Mouse (Mus musculus) NIH3T3 (cell line): ENCODE measurements around the gene Stat2.
"Not testable (repeated sequence)": the region's sequence is repeated elsewhere in the genome, so short reads cannot be mapped to it uniquely, and the experiment has no call there.

Experiments used
- DNase-seq: peaks from one replicate; pipeline ENCODE4 v3.0.0-alpha.2; 2012; ENCODE audit warnings: low read depth

Gene Stat2

DNA sequence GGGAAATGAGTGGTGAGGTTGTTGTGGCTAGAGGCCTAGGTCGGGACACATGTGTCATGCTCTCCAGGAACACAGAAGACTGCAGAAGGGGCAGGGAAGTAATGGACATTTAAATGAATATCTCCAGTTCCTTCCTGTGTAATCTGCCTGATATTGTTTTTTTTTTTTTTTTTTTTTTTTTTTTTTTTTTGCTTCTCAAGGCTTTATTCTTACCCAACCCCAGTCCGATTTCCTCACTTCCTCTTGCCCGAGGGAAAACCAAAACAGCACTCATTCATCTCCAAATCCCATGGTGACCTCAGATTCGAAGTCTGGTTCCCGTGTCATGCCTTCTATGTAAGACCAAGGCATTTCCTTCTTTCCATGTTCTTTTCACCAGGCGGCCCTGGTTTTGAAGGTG lies 27.9 kb downstream of the Stat2 start:
- peak; percentile 61 for DNase-seq

DNA sequence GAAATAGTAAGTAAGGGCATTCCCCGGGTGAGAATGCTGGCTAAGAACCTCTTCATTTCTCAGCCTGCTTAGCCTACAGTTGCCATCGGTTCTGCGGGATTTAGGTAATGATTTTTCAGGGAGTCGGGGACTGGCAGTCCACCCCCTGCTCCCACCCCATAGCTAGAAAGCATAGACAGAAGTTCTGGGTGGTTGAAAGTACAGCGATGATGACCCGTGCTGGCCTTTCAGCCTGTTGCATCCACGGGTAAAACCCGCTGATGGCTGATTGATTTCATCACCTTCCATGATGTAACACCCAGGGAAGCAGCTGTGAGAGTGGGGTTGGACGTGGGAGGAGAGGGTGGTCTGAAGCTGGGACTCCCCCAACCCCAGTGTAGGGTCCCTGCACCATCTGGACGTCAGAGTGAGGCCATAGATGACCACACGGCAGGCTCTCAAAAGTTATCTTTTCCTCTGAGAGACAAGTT lies 28.4 kb downstream of the Stat2 start, which contains the start of gene Il23a:
TSS of gene Il23a (minus strand) at position 51 of the 470 bp plus-strand sequence.
- DNase-seq: no peak

DNA sequence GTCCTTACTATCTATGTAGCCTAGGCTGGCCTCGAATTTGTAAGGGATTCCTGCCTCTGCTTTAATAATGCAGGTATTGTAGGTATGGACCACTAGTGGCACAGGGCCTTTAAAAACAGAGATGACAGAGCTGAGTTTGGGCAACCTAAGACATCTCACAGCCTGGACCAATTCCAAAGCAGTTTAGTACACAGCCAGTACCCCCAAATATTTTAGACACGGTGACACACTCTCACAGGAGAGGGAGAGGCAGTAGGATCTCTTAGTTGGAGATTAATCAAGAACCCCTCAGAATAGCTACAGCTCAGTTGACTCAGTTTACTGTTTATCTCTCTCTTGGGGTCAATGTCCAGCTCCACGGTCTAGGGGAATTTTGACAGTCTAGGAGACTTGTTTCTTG lies 32.0 kb downstream of the Stat2 start:
- peak; percentile 37 for DNase-seq

DNA sequence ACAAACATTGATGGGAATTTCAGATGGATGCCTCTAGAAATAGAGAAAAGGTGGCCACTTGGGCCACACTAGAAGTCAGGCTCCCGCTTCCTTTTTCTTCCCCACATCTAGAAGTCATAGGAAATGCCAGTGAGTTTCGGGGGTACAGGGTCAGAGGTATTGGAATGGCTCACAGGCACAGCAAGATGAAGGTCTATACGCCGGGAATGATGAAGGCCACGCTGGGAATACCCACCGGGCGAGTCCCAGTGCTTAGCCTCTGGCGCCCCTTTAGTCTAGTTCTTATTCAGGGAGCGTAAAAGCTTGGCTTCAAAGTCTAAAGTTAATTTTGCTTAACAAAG lies 32.4 kb downstream of the Stat2 start:
- no peak for DNase-seq

DNA sequence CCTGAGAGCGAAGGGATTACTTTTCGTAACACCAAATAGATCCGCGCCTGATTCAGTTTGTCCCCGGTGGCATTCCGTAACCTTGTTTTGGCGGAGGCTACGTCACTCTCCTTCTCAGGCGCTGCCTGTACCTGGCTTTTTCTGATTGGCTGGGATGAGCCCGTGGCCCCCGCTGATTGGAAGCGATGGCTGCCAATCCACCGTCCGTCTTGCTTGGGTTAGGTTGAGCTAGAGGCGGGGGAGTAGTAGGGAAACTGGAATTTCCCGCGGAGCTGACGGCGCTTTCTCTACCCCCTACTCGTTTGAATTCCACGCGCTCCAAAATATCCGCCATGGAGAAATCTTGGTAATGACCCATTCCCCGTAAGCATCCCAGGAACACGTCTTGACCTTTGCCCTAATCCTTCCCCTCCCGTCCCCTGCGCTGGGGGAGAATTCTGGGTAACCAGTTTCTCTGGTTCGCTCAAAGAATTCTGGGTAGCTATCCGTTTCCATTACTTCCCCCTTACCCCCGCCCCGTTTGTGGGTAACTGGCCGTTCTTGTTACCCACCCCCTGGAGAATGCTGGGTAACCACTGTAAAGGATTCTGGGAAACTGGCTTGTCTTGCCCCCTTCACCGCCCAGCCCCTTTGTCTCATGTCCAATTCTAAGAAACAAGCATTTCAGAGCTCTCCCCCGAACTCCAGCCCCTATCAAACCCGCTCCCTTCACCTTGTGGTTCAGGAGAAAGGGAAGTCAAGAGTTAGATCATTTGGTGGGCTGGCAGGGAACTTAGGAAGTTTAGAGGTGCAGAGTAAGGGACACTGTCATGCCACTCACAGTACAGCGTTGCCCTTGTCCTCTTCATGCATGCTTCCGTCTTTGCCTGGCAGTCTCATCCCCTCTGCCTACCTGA lies 33.0 kb downstream of the Stat2 start, which contains the start of gene Pan2:
TSS of gene Pan2 (plus strand) at position 210 of the 896 bp plus-strand sequence.
- peak; percentile 100 for DNase-seq

DNA sequence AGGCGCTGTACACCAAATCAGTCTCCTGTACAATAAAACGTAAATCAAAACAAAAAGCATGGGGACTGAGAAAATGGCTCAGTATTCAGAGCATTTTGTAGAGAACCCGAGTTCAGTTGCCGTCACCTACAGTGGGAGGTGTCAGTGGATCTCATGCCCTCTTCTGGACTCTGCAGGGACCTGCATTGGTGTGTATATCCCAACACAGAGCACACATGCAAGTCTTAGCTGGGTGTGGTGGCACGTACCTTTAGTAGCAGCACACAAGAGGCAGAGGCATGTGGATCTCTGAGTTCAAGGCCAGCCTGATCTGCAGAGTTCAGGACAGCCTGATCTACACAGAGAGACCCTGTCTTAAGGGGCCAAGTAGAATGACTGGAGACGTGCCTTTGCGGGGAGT lies 39.3 kb downstream of the Stat2 start:
- no peak for DNase-seq

DNA sequence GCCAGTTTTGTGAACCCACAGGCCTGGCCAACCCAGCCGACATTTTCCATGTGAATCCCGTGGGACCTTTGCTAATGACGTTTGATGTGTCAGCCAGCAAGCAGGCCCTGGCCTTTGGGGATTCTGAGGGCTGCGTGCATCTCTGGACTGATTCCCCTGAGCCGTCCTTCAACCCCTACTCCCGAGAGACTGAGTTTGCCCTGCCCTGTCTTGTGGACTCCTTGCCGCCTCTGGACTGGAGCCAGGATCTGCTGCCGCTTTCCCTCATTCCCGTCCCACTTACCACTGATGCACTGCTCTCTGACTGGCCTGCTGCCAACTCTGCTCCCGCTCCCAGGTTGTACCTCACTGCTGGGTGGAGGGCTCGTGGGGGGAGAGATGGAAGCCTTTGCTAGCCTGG lies 39.8 kb downstream of the Stat2 start:
- no peak for DNase-seq

DNA sequence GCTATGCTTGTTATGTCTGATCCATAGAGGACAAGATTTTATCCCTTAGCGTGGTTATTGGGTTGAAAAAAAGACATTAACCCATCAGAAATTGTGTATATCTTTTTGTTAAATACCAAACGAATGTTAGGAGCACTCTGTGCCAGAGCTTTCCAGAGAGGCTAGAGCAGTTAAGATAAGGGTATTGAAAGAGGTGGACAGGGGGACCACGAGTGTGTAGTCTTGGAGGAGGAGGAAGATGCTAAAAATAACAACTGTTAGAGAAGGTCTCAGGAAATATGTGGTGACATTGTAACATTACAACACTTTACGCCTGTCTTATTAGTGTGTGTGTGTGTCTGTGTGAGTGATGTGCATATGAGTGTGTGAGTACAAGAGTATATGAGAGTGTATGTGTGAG lies 40.5 kb downstream of the Stat2 start:
- DNase-seq: no peak

DNA sequence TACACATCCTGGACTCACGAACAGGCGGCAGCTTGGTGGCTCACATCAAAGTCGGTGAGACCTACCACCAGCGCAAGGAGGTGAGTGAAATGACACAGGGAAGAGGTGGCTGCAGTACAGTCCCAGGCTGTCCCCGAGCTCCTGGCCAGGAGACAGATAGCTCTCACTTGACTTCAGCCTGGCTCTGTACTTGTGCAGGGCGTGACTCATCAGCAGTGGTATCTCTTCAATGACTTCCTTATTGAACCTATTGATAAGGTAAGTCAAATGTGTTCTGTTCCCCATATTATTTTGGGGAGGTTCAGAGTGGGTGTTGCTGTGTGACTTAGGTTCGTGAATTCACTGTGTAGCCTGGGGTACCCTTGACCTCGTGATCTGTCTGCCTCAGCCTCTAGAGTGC lies 45.2 kb downstream of the Stat2 start:
- DNase-seq: no peak

DNA sequence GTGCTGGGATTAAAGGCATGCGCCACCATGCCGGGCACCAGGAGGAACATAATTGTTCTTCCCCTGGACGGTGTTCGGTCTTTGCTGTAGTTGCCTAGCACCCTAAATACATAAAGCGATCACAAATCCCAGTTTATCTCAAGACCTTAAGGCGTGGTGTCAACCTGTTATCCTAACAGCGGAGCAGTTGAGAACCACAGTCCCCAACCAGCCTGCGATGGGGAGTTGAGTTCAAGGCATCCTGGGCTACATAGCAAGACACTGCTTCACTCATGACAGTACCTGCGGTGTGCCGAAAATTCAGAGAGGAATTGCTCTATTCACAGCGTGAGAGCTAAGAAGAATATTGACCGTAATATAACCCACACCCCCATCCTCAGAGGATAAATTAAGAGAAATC lies 51.3 kb downstream of the Stat2 start:
- DNase-seq: no peak

DNA sequence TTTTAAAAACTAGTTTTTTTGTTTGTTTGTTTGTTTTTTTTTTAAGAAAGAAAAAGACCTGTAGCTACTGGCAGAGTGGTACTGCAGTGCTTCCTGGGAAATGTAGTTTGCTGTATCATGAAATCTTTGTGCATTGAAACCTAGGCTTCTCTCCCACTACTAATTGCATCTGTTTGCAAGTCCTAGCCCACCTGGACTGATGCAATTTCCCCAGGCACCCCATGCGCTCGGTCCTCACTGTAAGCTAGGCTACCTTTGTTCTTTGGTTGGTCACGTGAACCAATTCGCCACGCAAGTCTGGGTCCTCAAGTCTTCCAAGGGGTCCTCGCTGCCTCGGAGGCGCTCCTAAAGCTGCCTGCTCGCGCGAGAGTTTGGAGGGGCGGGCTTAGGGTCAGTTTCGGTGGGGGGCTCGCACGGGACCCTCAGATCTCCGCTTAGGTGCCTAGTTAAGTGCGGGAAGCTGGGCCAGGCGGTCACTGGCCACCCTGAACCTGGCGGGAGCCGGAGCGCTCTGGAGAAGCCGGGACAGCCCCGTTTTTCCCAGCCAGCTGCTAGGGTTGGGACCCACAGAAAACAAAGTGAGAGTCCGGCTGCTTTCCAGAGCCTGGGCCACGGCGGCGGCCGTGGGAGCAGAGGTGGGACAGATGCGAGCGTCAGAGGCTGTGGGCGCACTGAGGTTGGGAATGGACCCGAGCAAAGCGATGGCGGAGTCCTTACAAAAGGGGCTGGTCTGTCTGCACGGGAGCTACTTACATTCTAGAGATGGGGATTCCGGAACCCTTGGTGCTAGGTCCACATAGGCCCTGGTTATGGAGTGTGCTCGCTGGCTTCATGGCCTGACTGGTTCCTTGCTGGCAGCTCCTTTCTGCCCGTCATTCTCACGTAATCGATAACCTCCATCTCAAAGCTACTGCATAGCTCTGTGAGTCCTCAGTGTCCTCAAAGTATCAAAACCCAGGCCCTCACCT lies 52.1 kb downstream of the Stat2 start, which contains the start of gene Cnpy2:
TSS of gene Cnpy2 (plus strand) at position 319 of the 968 bp plus-strand sequence.
- peak; percentile 94 for DNase-seq

DNA sequence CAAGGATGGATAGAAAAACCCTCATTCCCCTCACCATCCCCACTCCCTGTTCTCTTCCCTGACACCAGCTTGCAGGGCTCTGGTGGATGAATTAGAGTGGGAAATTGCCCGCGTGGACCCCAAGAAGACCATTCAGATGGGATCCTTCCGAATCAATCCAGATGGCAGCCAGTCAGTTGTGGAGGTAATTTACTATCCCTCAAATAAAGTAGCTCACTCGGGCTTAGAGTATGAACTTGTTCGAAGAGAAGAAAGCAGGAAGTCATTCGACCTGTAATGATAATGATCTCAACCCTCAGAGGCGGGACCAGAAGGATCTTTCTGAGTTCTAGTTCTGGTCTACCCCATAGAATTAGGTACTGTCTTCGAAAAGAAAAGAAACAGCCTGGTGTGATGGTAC lies 53.2 kb downstream of the Stat2 start:
- no peak for DNase-seq

DNA sequence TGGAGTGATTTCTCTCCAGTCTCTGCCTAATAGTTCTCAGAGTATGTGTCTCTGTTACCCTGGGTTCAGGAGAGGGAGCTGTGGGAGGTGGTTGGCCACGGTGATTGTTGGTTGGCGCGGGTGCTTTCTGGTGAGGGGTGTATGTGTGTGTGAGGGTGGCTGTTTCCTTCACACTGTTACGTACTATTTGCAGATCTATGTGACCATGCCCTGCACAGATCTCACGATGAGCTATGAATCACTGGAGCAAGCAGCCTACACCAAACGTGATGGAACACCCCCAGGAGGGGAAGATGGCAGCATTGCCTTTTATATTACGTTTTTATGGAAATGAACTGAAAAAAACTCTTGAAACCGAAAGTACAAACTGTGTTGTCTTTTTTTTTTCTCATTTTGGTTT lies 56.5 kb downstream of the Stat2 start:
- DNase-seq: no peak

DNA sequence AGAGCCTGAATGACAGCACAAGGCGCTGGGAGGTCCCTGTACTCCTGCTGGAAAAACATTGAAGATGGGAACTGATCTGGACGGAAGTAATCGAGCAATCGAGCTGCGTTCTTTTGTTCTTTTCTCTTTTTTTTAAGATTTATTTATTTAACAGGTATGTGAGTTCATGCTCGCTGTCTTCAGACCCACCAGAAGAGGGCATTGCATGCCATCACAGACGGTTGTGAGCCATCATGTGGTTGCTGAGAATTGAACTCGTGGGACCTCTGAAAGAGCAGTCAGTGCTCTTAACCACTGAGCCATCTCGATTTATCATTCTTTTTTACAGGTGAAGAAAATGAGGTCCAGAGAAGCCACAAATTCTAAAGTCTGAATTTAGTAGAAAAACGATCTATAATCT lies 57.3 kb downstream of the Stat2 start:
- DNase-seq: peak; percentile 57

DNA sequence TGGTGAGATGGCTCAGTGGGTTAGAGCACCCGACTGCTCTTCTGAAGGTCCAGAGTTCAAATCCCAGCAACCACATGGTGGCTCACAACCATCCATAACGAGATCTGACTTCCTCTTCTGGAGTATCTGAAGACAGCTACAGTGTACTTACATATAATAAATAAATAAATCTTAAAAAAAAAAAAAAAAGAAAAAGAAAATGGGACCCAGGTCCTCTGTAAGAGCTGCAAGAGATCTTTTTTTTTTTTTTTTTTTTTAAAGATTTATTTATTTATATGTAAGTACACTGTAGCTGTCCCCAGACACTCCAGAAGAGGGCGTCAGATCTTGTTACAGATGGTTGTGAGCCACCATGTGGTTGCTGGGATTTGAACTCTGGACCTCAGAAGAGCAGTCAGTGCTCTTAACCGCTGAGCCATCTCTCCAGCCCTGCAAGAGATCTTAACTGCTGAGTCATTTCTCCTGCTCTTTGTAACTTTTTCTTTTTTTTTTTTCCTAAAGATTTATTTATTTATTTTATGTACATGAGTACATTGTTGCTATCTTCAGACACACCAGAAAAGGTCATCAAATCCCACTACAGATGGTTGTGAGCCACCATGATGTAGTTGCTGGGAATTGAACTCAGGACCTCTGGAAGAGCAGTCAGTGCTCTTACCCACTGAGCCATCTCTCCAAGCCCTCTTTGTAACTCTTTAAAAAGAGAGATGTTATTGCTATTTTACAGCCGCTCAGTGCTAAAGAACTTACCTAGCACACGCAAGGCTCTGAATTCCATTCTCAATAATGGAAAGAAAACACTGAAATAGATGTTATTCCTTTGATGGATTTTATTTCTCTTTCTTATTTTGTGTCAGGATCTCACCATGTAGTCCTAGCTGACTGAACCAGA lies 62.2 kb downstream of the Stat2 start:
- not testable (repeated sequence) for DNase-seq

DNA sequence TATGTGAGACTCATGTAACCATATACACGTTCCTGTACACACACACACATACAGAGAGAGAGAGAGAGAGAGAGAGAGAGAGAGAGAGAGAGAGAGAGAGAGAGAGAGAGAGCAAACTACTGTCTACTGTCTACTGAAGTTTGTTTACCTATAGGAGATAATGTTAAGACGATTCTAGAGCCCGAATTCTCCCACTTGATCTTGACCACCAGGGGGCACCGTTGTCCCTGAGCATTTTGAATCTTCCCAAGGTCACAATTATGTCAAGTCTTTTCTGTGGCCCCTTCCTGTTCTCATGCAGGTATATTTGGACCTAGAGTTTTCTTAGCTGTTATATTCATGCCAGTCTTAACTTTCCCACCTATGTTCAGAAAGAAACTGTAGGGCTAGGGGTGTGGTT lies 65.2 kb downstream of the Stat2 start:
- DNase-seq: peak; percentile 93

DNA sequence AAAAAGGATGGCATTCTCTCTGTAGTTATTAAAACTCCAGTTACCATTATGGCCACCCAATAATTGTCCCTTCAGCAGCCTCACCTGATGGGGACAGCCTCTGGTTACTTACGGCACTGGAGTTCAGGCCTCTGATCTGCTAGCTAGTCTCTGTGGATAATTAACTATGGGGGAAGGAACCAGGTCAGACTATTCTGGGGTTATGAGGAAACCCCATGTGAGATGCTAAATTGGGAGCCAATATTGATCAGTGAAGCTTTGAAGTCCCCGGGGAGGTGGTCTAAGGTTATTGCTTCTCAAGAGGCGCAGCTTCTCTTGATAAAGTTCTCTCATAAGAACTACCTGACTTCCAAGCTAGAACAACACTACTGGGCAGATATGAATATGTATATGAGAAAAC lies 65.8 kb downstream of the Stat2 start:
- DNase-seq: no peak

DNA sequence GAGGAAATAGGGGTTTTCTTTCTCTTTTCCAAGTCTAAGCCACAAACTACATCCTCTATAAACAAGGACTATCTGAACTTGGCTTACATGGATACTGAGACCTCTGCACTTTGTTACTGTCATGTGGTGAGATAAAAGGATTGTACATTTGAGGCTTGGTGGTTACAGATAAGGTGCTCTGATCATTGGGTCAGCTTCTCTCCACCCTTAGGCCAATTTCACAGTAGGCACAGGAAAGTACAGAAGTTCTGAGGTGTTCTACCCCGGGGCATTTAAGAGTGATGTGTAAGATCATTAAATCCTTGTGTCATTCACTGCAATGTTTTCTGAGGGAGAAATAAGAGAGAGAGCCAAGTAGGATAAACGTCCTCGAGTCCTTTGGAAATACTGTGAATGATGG lies 66.2 kb downstream of the Stat2 start:
- no peak for DNase-seq

DNA sequence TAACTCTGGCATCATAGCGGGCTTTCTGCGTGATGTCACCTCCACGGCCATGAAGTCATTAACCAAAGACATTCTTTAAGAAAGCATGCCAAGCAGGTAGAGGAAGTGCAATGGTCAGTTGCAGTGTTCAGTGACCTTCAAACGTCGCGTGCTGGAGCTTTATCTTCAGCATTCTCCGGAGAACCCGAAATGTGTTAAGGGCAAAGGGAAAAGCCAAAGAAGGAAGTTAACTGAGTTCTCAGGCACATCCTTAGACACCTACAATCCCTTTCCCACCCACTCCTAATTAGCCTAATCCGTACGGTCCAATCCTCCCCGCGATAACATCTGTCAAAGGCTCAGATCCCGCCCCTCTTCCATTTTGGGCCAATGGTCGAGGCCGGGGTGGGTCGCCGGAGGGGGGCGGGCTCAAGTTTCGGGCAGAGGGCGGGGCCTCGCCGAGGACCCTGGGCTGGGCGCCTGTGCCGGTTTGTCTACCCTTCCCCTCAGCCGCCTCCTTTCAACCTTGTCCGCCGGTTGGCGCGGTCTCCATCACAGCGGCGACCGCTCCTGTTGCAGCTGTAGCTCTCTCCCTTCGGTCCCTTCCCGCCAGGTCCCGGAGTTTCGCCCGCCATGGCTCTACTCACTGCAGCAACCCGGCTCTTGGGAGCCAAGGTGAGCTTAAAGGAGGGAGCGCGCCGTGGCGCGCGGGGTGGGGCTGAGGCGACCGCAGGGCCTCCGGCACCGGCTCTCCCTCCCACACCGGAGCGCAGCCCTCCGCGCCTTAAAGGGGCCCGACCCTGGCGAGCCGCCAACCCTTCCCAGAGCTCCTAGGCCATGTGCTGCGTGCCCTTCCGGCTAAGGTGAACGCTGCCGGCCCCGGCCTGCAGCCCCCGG lies 67.2 kb downstream of the Stat2 start, which contains the start of gene Cs:
TSS of gene Cs (plus strand) at position 429 of the 876 bp plus-strand sequence.
- DNase-seq: peak; percentile 99

DNA sequence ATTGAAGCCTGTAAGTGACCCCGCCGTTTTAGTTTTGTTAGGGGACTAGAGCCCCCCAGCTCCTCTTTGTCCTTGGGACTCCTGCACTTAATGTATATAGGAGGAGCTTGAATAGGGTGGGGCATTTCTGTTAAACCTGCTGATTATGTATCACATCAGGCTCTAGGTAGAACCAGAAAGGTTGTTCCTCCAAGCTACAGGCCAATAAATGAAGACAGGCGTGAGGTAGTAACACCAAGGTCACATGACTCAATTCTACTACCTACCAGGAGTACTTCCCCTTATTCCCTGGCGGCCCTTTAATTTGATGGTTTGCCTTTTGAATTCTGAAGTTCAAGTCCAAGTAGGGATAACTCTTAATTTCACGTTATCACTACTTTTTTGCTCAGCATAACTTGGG lies 68.1 kb downstream of the Stat2 start:
- peak; percentile 31 for DNase-seq
